Mouse (Mus musculus): ENCODE measurements around the gene Tubd1. TPM values are rescaled to one million over a fixed set of nuclear protein-coding genes. Genes with fewer than 3 reads are reported as not detected.

The Tubd1 gene
- polyA plus RNA-seq, 1 experiment from 2014 or later = 11.1 TPM

DNA sequence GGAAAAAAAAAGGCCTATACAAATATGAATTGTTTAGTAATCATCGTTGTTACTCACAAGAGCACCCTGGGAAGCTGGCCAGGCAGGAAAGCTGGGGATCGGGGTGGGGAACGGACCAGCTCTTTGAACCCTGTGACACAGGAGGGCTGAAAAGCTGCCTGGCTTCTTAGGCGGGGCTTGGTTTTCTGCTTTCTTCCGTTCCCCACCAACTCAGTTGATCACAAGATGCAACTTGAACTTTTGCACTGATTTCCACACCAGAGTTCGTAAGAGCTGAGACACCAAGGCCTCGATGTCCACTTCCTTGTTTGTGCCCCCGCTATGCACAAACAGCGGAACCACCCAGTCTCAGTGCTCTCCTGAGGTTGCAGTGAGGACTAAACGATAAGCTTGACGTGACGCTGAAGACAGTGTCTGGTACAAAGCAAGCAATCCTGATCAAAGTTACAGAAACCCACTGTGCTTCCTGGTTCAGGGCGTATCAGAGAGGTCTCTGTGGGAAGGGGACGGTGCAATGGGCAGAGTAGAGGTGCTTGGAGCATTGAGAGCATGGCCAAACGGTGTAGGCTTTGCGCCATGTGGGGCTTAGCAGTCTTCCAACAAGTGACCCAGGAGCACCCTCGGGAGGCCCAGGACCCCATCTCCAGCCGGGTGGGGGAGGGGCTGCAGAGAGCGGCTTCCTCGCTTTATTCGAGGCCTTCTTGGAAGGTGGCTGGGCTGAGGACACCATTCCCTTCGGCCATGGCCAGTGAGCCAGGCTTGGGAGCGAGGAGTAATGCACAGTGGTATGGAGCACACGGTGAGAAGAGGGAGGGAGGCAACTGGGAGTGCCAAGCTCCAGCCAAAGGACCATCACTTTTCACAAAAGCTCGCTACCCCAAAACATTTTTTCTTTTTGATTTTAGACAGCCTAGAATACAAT is 34.3 kb downstream of the Tubd1 start:
- no peak overlapping the region for H3K9ac ChIP-seq
- ATAC-seq (ENCODE audit: insufficient number of reproducible peaks, low FRiP score) = no peak
- no peaks in the 10 kb centered on the region for H3K9me3 ChIP-seq (replicated peaks)
- 63% methylated on average over 25 of the region's 25 CpGs for WGBS
- H3K27me3 ChIP-seq (replicated peaks) = no peaks in the 10 kb centered on the region
- H3K4me3 ChIP-seq = no peak overlapping the region
- H3K27ac ChIP-seq (ENCODE audit: poor library complexity, severe bottlenecking) = 0 out of 2 replicates have a peak overlapping the region, but pooled peaks have one; percentile 30
- 0 out of 2 replicates have a peak overlapping the region, but pooled peaks have one; percentile 2 for H3K4me2 ChIP-seq
- H3K4me1 ChIP-seq (replicated peaks) = peaks cover 56% of the 10 kb centered on the region
- H3K36me3 ChIP-seq = no peaks in the 10 kb centered on the region

DNA sequence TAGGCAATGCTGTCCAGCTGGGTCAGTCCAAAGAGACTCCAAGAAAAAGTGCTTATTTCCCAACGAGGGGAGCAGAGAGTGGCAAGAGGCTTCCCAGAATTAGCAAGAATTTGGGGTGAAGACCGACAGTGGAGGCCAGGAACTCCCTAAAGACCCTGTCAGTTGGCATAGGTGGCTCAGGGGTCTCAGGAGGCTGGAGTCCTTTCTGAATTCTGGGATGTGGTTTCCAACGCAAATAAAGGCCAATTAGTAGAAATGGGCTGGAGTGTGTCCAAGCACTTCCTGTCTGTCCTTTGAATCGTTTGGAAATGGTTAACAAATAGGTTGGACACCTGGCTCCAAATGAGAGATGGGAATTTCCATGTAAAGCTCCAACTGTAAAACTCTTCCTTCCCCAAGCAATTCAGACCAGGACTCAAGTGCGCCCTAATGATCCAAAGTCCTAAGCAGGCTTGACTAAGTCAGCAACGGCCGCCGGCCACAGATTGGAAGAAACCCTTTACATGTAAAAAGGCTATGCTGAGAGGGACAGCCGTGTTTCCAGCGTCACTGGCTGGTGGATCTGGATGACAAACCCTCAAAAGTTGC is 35.0 kb downstream of the Tubd1 start:
- no peaks in the 10 kb centered on the region for H3K27me3 ChIP-seq (replicated peaks)
- no peaks in the 10 kb centered on the region for H3K9me3 ChIP-seq (replicated peaks)
- peaks cover 57% of the 10 kb centered on the region for H3K4me1 ChIP-seq (replicated peaks)
- H3K4me2 ChIP-seq = no peak overlapping the region
- no peak overlapping the region for H3K27ac ChIP-seq (ENCODE audit: poor library complexity, severe bottlenecking)
- WGBS = 78% methylated on average over 10 of the region's 10 CpGs
- no peak overlapping the region for H3K9ac ChIP-seq
- H3K36me3 ChIP-seq = no peaks in the 10 kb centered on the region
- H3K4me3 ChIP-seq = no peak overlapping the region
- ATAC-seq (ENCODE audit: insufficient number of reproducible peaks, low FRiP score) = no peak

DNA sequence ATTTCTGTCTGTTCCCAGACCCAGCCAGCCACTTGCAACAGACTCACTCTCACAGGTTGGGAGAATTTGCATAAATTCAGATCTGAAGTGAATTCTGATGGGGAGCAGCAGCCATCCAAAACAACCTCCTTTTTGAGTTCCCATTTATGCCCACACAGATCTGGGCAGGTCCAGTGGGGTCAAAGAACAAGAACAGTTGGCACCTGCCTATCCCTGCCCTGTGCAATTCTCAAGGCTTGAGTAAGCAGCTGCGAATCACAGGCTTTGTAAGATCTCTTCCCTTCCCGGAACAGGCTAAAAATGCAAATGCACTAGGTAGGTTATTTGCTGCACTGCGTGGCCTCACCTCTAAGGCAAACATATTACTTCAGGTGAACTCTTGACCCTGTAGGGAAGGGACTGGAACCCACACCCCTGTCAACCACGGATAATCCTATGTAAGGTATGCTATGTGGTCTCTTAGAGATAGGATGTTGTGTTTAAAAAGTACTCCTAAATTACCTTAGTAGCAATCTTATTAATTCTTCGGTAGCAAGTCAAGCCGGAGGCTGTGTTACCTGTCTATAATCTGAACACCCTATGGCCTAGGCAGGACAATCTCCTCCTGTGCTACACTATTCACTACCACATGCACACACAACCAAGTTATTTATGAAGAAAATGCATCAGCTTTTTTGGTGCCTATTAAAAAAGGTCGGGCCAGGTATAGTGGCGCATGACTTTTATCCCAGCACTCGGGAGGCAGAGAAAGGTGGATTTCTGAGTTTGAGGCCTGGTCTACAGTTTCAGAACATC is 35.7 kb downstream of the Tubd1 start:
- no peaks in the 10 kb centered on the region for H3K9me3 ChIP-seq (replicated peaks)
- ATAC-seq (ENCODE audit: insufficient number of reproducible peaks, low FRiP score) = no peak
- H3K27me3 ChIP-seq (replicated peaks) = no peaks in the 10 kb centered on the region
- no peaks in the 10 kb centered on the region for H3K36me3 ChIP-seq
- peak overlapping the region; percentile 76; the same call in 1 of the 2 replicates for H3K27ac ChIP-seq (ENCODE audit: poor library complexity, severe bottlenecking)
- no peak overlapping the region for H3K4me3 ChIP-seq
- 83% methylated on average over 9 of the region's 9 CpGs for WGBS
- H3K4me1 ChIP-seq (replicated peaks) = peaks cover 64% of the 10 kb centered on the region
- no peak overlapping the region for H3K9ac ChIP-seq
- H3K4me2 ChIP-seq = no peak overlapping the region; the same call in 1 of the 2 replicates

DNA sequence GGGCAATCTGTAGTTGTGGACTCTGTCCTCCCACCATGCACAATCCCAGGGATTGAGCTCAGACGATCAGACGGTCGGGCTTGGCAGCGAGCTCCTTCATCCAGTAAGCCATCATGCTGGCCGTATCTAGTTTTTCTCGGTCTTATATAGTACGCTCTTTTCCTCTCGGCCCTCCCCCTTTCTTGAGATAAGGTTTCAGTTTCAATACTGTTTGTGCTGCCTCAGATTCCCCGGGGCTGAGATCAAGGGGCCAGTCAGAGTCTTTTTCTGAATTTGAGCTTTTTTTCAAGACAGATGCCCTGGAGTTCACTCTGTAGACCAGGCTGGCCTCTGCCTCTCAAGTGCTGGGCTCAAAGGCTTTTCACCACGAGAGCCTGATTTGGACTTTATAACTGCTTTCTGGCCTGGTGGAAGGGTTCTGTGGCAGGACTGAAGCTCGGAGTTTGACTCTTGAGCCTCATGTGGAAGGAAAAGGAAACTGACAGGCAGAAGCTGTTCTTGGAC is 36.5 kb downstream of the Tubd1 start:
- peak; percentile 38; the same call in 1 of the 2 replicates for ATAC-seq (ENCODE audit: insufficient number of reproducible peaks, low FRiP score)
- H3K27me3 ChIP-seq (replicated peaks) = no peaks in the 10 kb centered on the region
- peaks cover 61% of the 10 kb centered on the region for H3K4me1 ChIP-seq (replicated peaks)
- H3K27ac ChIP-seq (ENCODE audit: poor library complexity, severe bottlenecking) = peak overlapping the region; percentile 76
- no peaks in the 10 kb centered on the region for H3K9me3 ChIP-seq (replicated peaks)
- H3K36me3 ChIP-seq = no peaks in the 10 kb centered on the region
- H3K9ac ChIP-seq = peak overlapping the region; percentile 33; the same call in 1 of the 2 replicates
- H3K4me3 ChIP-seq = no peak overlapping the region
- WGBS = 12% methylated on average over 11 of the region's 11 CpGs
- peak overlapping the region; percentile 45 for H3K4me2 ChIP-seq

DNA sequence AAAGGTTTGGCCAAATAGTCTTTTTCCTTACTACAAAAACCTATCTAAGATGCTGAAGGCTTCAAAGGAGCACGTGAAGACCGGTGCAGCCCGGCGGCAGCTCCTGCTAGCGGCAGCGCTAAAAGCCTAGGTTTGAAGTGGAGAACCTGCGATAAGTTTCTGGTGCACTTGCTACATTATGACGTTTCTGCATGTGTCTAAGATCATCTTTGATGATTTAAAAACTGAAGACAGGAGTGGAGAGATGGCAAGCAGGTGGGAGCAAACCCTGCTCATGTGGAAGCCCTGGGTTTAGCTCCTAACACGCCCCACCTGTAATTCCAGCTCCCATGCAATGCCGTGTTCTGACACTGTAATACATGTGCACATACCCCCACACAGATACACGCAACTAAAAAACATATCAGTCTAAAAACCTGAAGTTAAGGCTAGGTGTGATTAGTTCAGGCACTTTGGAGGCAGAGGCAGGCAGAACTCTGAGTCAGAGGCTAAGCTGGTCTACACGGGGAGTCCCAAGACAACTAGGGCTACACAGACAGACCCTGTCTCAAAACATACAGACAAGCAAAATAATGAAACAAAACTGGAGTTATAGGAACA is 37.3 kb downstream of the Tubd1 start:
- 76% methylated on average over 12 of the region's 12 CpGs for WGBS
- Histone ChIP-seq H3K4me2 (no peak overlapping the region), H3K4me1 (replicated peaks) (peaks cover 53% of the 10 kb centered on the region), H3K27me3 (replicated peaks) (no peaks in the 10 kb centered on the region), H3K9me3 (replicated peaks) (no peaks in the 10 kb centered on the region), H3K36me3 (no peaks in the 10 kb centered on the region), H3K9ac (no peak overlapping the region), H3K4me3 (no peak overlapping the region), H3K27ac (ENCODE audit: poor library complexity, severe bottlenecking) (peak overlapping the region; percentile 76)
- ATAC-seq (ENCODE audit: insufficient number of reproducible peaks, low FRiP score) = no peak

DNA sequence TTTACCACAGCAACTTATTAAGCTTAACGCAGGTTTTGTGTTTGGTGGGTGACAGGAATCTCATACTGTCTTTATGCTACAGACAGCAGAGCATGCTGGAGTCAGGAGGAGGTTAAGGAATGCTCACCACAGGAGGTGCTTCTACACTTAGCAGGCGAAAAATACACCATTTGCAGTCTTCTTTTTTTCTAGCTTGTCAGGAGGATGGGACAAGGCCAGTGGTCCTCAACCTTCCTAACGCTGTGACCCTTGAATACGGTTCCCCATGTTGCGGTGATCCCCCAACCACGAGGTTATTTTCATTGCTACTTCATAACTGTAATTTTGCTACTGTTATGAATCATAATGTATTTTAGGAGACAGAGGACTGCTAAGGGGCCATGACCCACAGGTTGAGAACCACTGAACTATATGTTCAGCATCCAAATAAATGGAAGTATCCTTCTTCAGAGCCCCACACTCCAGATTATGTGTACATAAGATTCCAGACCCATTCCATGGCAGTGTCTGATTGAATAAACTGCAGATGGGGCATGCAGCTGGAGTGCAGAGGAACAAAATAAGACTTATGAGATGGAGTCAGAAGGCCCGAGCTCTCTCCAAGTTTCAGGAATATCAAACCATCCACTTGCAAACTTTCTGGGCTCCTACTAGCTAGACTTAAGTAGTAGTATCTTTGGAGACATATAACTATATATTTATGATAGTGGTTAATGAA is 37.9 kb downstream of the Tubd1 start:
- Histone ChIP-seq H3K4me1 (replicated peaks) (peaks cover 50% of the 10 kb centered on the region), H3K27me3 (replicated peaks) (no peaks in the 10 kb centered on the region), H3K36me3 (no peaks in the 10 kb centered on the region), H3K9me3 (replicated peaks) (no peaks in the 10 kb centered on the region), H3K9ac (no peak overlapping the region), H3K4me2 (no peak overlapping the region), H3K27ac (ENCODE audit: poor library complexity, severe bottlenecking) (peak overlapping the region; percentile 76; the same call in 1 of the 2 replicates), H3K4me3 (no peak overlapping the region)
- WGBS = 88% methylated on average over 7 of the region's 7 CpGs
- ATAC-seq (ENCODE audit: insufficient number of reproducible peaks, low FRiP score) = no peak

DNA sequence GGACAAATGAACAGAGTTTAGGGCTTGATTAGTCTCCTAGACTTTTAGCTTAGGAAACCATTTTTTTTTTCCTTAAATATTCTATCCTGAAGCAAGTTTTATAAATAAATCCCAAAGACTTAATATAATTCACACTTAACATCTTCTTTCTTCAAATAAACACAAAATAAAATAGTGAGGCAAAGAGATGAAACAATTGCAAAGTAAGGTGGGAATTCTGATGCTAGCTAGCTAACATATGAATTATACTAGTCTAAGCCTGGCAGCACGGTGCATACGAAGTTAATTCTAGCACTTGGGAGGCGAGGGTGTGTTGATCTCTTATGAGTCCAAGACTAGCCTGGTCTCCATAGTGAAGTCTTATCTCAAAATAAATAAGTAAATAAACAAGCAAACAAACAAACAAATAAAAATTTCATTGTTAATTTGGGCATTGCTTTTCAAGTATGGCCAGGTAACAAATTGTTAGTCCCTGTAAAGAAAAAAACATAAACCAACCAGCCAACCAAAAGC is 38.6 kb downstream of the Tubd1 start:
- H3K9me3 ChIP-seq (replicated peaks) = no peaks in the 10 kb centered on the region
- H3K4me3 ChIP-seq = no peak overlapping the region
- H3K27ac ChIP-seq (ENCODE audit: poor library complexity, severe bottlenecking) = no peak overlapping the region
- no peak for ATAC-seq (ENCODE audit: insufficient number of reproducible peaks, low FRiP score)
- H3K27me3 ChIP-seq (replicated peaks) = no peaks in the 10 kb centered on the region
- H3K36me3 ChIP-seq = no peaks in the 10 kb centered on the region
- no peak overlapping the region for H3K9ac ChIP-seq
- no peak overlapping the region for H3K4me2 ChIP-seq
- peaks cover 51% of the 10 kb centered on the region for H3K4me1 ChIP-seq (replicated peaks)
- WGBS = 84% methylated on average over 3 of the region's 3 CpGs

DNA sequence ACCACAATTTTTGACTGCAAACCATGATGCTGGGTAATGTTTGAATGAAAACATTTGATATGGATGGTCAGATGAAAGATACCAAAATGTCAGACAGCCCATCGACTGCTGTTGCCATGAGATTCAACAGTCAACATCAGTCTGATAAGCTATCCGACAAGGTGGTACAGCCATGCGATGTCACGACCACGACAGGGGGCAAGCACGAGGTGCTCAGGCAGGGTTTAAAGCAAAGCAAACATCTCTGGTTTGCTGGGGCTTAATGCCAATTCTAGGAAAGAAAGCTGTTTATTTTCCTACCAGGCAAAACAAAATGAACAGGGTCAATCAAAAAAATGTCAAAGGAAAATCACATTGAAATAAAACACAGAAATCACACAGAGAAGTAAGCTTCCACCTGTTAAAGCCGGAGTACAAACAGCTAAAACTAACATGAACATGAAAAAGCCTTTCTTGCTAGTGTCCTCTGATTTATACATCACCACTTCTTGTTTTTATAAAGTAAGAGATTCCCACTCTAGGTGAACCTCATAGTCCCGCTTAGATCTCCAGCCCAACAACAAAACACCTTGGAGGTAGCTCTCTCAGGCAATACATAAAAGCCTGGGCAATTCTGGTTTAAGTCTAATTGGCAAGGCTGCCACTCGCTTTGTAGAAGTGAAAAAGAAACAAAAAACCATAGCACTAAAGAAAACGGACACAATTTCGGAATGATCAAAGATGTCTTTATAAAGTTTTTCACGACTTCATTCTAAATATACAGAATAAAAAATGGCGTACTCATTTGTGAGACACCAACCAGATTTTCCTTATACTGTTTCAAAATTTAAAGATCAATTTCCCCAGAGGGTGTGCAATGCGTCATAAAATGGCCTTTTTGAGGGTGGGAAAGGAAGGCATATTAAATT is 39.5 kb downstream of the Tubd1 start:
- Histone ChIP-seq H3K27me3 (replicated peaks) (no peaks in the 10 kb centered on the region), H3K36me3 (no peaks in the 10 kb centered on the region), H3K4me3 (peak overlapping the region; percentile 67), H3K27ac (ENCODE audit: poor library complexity, severe bottlenecking) (peak overlapping the region; percentile 95), H3K9ac (peak overlapping the region; percentile 40; the same call in 1 of the 2 replicates), H3K4me1 (replicated peaks) (peaks cover 44% of the 10 kb centered on the region), H3K9me3 (replicated peaks) (no peaks in the 10 kb centered on the region), H3K4me2 (peak overlapping the region; percentile 58)
- ATAC-seq (ENCODE audit: insufficient number of reproducible peaks, low FRiP score) = no peak
- WGBS = 67% methylated on average over 14 of the region's 14 CpGs

DNA sequence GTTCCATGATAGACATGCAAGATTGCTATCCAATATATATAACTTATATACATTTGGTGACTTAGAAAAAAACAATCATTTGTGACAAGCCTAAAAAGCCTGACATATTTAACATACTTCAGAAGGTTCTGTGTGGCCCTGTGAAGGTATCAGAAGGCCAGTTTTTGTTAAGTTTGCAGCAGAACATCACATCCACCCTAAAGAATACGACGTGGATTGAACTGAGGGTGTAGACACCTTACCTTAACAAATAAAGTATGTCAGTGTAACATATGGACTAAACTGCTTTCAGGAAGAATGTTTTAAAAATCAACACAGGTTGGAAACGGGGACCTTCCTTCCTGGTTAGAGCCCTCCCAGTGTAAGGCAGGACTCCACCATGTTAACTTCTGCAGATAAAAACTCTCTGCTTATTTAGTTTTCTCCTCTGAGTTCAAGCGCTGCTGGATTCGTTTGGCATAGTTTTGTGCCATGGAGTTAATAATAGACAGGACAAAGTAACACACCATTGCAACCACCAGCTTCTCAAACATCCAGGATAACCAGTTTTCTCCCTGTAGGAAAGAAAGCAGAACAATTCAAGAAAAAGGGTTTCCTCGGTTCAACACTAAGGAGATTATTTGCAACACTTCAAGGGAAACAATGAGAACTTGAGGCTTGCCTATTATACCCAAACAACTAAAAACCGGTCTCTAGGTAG is 40.3 kb downstream of the Tubd1 start:
- 50% methylated on average over 7 of the region's 7 CpGs for WGBS
- Histone ChIP-seq H3K27ac (ENCODE audit: poor library complexity, severe bottlenecking) (peak overlapping the region; percentile 95), H3K27me3 (replicated peaks) (no peaks in the 10 kb centered on the region), H3K4me1 (replicated peaks) (peaks cover 37% of the 10 kb centered on the region), H3K36me3 (no peaks in the 10 kb centered on the region), H3K9me3 (replicated peaks) (no peaks in the 10 kb centered on the region), H3K9ac (peak overlapping the region; percentile 95), H3K4me2 (peak overlapping the region; percentile 81), H3K4me3 (peak overlapping the region; percentile 67)
- ATAC-seq (ENCODE audit: insufficient number of reproducible peaks, low FRiP score) = no peak

Data from heart, embryonic 12.5 days (tissue).